Mouse (Mus musculus): ENCODE data around the gene Kpnb1. TPM values are rescaled to one million over a fixed set of nuclear protein-coding genes. Genes with fewer than 3 reads are reported as not detected.

Kpnb1 gene
- total RNA-seq, 2 experiments from 2014 or later: 55.8 to 65.2 TPM

- intact Hi-C loops (cut with DNase I; ENCODE audit: low total_unique reads): no loop called here
- DNase-seq: no peak
Observed at GRCm38 (mm10) chr11:97115797-97116196, 71.9 kb downstream of the Kpnb1 start.

- DNase-seq: no peak
- intact Hi-C loops (cut with DNase I; ENCODE audit: low total_unique reads): no loop called here
Observed at GRCm38 (mm10) chr11:97114671-97115601, 72.7 kb downstream of the Kpnb1 start, which contains the start of gene Tbx21. Tbx21 (minus strand) TSS chr11:97115331.

DNA sequence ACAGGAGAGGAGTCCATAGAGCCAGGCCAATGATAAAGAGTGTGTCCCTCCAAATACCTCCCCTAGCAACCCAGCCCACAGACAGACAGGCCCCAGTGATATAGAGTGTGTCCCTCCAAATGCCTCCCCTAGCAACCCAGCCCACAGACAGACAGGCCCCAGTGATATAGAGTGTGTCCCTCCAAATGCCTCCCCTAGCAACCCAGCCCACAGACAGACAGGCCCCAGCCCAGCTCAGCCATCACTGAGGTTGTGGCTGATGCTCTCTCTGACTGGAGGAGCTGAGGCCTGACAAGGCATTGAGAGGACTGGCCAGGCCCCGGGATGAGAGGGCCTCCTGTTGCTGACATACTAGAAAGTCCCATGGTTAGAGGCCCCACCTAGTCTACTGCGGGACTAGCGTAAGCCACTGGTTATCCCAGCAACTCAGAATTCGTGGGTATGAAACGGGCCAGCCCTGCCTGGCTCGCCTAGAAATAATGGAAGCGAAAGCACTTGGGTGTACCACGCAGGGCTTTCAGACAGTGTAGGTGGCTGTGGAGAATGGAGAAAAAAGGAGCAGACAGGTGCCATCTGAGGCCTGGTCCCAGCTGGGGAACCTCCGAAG, 75.1 kb downstream of the Kpnb1 start:
- no peak for DNase-seq
- intact Hi-C loops (cut with DNase I; ENCODE audit: low total_unique reads): no loop called here

Small RNAs within 50 kb of the gene (microRNA-seq; reads per million reads assigned to microRNA genes)
- 0 to 0.64 reads per million in 2 experiments for gene Mir7235

Other genes with a start within 250 kb of the Kpnb1 start
- 1 to 10 TPM; 8.5 to 9.5 TPM for gene Pnpo, start 243.9 kb downstream of the Kpnb1 start, total RNA-seq (2021)
- 10 to 100 TPM; 13.1 to 13.6 TPM for gene Sp2, start 204.9 kb downstream of the Kpnb1 start, total RNA-seq (2021)
- under 1 TPM; 0.10 to 0.11 TPM for gene Sp6, start 174.5 kb downstream of the Kpnb1 start, total RNA-seq (2021)
- 10 to 100 TPM in 1 of 2 experiments, 1 to 10 TPM in 1; 8.9 to 10.4 TPM for gene Scrn2, start 157.9 kb downstream of the Kpnb1 start, total RNA-seq (2021)
- gene Lrrc46, start 146.5 kb downstream of the Kpnb1 start, total RNA-seq (2021): not detected
- gene Mrpl10, start 146.3 kb downstream of the Kpnb1 start, total RNA-seq (2021): 10 to 100 TPM; 39.8 to 44.0 TPM
- gene Osbpl7, start 137.3 kb downstream of the Kpnb1 start, total RNA-seq (2021): 1 to 10 TPM; 2.7 to 3.3 TPM
- 1 to 10 TPM in 1 of 2 experiments, under 1 TPM in 1; 0.97 to 1.4 TPM for gene Tbx21, start 72.5 kb downstream of the Kpnb1 start, total RNA-seq (2021)
- 1 to 10 TPM; 5.2 to 6.5 TPM for gene Tbkbp1, start 36.4 kb downstream of the Kpnb1 start, total RNA-seq (2021)
- gene Npepps, start 92.8 kb upstream of the Kpnb1 start, total RNA-seq (2021): 10 to 100 TPM; 46.3 to 54.3 TPM
- gene Mrpl45, start 127.8 kb upstream of the Kpnb1 start, total RNA-seq (2021): 10 to 100 TPM; 32.0 to 36.0 TPM
- under 1 TPM in 1 of 2 experiments, not detected in 1; 0.27 TPM for gene Gpr179, start 164.2 kb upstream of the Kpnb1 start, total RNA-seq (2021)
- gene Socs7, start 174.7 kb upstream of the Kpnb1 start, total RNA-seq (2021): 10 to 100 TPM; 32.4 to 36.2 TPM
- gene Arhgap23, start 227.7 kb upstream of the Kpnb1 start, total RNA-seq (2021): 10 to 100 TPM; 10.5 to 12.2 TPM